Mouse (Mus musculus): ENCODE measurements around the gene Zmynd10.

DNA sequence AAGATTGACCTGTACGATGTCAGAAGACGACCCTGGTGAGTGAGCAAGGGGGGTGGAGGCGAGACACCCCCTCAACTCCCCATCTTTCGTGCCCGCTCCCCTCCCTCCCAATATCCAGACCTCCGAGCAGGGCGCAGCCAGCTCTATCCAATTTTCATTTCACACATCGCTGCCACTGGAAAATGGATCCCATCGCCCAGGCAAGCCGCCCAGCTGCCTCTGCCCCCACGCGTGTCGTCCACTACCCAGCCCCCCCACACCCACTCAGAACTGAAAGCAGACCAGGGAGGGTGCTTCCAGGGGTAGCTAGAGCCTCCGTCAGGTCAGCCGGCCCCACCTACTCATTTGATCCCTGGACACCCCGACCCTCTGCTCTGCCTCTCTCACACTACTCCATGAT lies 34.8 kb upstream of the Zmynd10 start:
- no peak for TF ChIP-seq CTCF (IDR thresholded peaks at IDR 0.05; ENCODE audit: extremely low read depth, insufficient read depth, low read length)
- no peak for TF ChIP-seq POLR2A (IDR thresholded peaks at IDR 0.05; ENCODE audit: extremely low read depth, insufficient read depth, low read length)
